Mouse (Mus musculus) bone marrow, adult 2 months (tissue): Measurements from ENCODE around the gene Sirt3. TPM values are rescaled to one million over a fixed set of nuclear protein-coding genes. Genes with fewer than 3 reads are reported as not detected.

Source experiments
- H3K27ac ChIP-seq: fragments of 200-500 bp; 2 replicates; pipeline ENCODE4 v1.5.1; 2012; ENCODE audit warnings: low read depth, mild to moderate bottlenecking, control low read depth, inconsistent platforms, low read length; ENCODE audit not compliant: control insufficient read depth, poor library complexity, insufficient read depth
- H3K4me1 ChIP-seq: fragments of 200-500 bp; 2 replicates; pipeline ENCODE4 v1.6.1; 2011; ENCODE audit warnings: low read length; ENCODE audit not compliant: control insufficient read depth, insufficient read depth
- H3K4me3 ChIP-seq: fragments of 200-500 bp; replicated peaks from 2 replicates; pipeline ENCODE3; 2011; ENCODE audit warnings: mild to moderate bottlenecking, low read depth, low read length, control low read depth; ENCODE audit not compliant: control insufficient read depth
- CTCF ChIP-seq: fragments of 200-500 bp; IDR thresholded peaks from 2 replicates; pipeline ENCODE4 v1.5.1; 2011; ENCODE audit warnings: low read length, control low read depth; ENCODE audit not compliant: control insufficient read depth, insufficient read depth
- POLR2A ChIP-seq: fragments of 200-500 bp; IDR thresholded peaks from 2 replicates; pipeline ENCODE4 v1.6.1; 2011; ENCODE audit warnings: low read depth, mild to moderate bottlenecking, control low read depth, low read length, borderline replicate concordance; ENCODE audit not compliant: control insufficient read depth
- WGBS: fragments of 180-500 bp; shearing (Covaris S2); methylation state at CpG from one replicate; pipeline ENCODE4 v1.1.7; 2018; 5-methylcytosine and 5-hydroxymethylcytosine counted together
- polyA plus RNA-seq: library from polyadenylated mRNA; stranded (reverse); fragments of >200 nt; gene quantifications from 2 replicates; pipeline ENCODE4 v1.2.4, GENCODE M21; 2011; ENCODE audit warnings: low replicate concordance; ENCODE audit not compliant: missing spikeins, insufficient read depth, insufficient read length

Gene Sirt3
- polyA plus RNA-seq, 1 experiment = 27.0 TPM

GRCm38 (mm10) chr7:140840750-140841735, 41.1 kb downstream of the Sirt3 start:
- Histone ChIP-seq H3K4me1 (no peaks in the 10 kb centered on the region), H3K4me3 (no peak overlapping the region), H3K27ac (no peak overlapping the region)
- WGBS = 43% methylated on average over 19 of the region's 19 CpGs
- TF ChIP-seq POLR2A (no peak), CTCF (no peak)

DNA sequence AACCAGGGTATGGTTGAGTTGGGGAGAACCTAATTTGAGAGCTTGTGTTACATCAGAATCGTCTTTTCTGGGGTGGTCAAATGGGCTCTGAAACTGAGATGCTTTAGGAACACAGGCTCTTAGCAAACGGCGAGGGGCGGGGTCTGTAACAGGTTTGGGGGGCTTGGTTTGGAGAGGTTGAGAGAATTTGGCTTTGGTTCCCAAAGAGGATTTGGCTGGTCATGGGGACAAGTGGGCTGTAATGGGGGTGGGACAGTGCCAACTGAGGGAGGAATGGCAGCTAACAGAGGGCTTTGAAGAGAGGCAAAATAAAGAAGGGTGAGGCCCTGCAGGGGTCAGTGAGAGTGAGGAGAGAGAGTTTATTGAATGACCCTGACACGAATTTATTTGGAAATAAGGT, 42.6 kb downstream of the Sirt3 start:
- 67% methylated on average over 5 of the region's 5 CpGs for WGBS
- H3K4me3 ChIP-seq = no peak overlapping the region
- TF ChIP-seq POLR2A (no peak), CTCF (no peak)
- no peak overlapping the region for H3K27ac ChIP-seq
- no peaks in the 10 kb centered on the region for H3K4me1 ChIP-seq

GRCm38 (mm10) chr7:140836243-140837115, 45.6 kb downstream of the Sirt3 start:
- no peaks in the 10 kb centered on the region for H3K4me1 ChIP-seq
- H3K4me3 ChIP-seq = no peak overlapping the region
- TF ChIP-seq POLR2A (no peak), CTCF (no peak)
- no peak overlapping the region for H3K27ac ChIP-seq
- 82% methylated on average over 9 of the region's 9 CpGs for WGBS

DNA sequence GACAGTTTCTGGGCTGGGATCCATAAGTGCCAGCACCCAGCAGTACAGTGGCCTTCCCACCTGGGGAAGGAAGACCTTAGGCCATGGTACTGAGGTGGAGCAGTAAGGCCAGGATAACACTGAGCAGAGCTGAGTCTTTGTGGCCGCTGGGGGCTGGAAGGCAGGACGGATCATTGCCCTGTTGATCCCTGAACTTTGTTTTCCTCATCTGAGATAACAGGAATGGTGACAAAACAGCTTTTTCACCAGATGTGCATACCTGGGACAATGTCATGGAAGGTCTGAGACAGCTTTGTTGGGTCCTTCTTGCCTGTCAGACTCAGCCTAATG, 46.4 kb downstream of the Sirt3 start:
- Histone ChIP-seq H3K4me3 (no peak overlapping the region), H3K27ac (no peak overlapping the region), H3K4me1 (no peaks in the 10 kb centered on the region)
- TF ChIP-seq POLR2A (no peak), CTCF (no peak)
- 79% methylated on average over 2 of the region's 2 CpGs for WGBS

- WGBS = 82% methylated on average over 20 of the region's 20 CpGs
- H3K4me3 ChIP-seq = no peak within 1 kb of the TSS
- no peaks in the 10 kb centered on the region for H3K4me1 ChIP-seq
- no peak for TF ChIP-seq CTCF
- no peak for TF ChIP-seq POLR2A
- H3K27ac ChIP-seq = no peak within 1 kb of the TSS
Measured at GRCm38 (mm10) chr7:140834968-140835757, 46.9 kb downstream of the Sirt3 start, which contains the start of gene Urah. Gene Urah, plus strand, starts transcription at chr7:140835018.

DNA sequence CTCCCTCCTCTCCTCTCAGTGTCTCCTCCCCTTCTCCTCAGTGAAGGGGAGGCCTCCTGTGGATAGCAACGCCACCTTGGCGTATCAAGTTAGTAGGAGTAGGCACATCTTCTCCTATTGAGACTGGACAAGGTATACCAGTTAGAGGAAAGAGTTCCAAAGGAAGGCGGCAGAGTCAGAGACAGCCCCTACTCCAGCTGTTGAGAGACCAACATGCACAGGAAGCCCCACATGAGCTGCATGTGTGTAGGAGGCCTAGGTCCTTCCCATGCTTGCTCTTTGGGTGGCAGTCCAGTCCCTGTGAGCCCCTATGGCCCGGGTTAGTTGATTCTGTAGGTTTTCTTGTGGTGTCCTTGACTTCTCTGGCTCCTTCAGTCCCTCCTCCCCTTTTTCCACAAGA, 48.8 kb downstream of the Sirt3 start:
- H3K27ac ChIP-seq = no peak overlapping the region

DNA sequence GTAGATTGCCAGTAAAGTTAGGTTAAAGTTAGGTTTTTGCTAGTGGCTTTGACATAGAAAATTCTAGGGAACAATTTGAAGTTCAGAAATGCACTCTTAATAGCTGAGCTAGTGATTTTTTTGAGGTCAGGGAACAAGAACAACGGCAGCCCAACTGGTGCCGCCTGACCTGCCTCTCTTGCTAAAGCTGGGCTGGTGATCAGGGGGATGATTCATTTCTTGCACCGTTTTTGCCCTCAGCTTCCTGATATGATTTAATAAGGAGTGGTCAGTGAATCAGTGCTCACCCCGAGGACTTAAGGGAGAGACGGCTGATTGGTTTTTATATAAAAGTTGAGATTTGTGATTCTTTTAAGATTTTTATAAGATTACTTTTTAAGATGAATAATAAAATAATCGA, 50.7 kb downstream of the Sirt3 start:
- TF ChIP-seq POLR2A (no peak), CTCF (no peak)
- no peaks in the 10 kb centered on the region; the same call in 1 of the 2 replicates for H3K4me1 ChIP-seq
- 40% methylated on average over 6 of the region's 6 CpGs for WGBS
- H3K4me3 ChIP-seq = no peak overlapping the region
- no peak overlapping the region for H3K27ac ChIP-seq

More for the DNA sequence above, 48.8 kb downstream of the Sirt3 start:
- TF ChIP-seq CTCF (no peak), POLR2A (no peak)
- Histone ChIP-seq H3K4me3 (no peak overlapping the region), H3K4me1 (no peaks in the 10 kb centered on the region)
- 73% methylated on average over 4 of the region's 4 CpGs for WGBS
